Mouse (Mus musculus): ENCODE data around the gene Atf6. TPM values are rescaled to one million over a fixed set of nuclear protein-coding genes. Genes with fewer than 3 reads are reported as not detected.

Atf6 gene
- total RNA-seq (2021): 10 to 100 TPM; 48.7 to 50.9 TPM

DNA sequence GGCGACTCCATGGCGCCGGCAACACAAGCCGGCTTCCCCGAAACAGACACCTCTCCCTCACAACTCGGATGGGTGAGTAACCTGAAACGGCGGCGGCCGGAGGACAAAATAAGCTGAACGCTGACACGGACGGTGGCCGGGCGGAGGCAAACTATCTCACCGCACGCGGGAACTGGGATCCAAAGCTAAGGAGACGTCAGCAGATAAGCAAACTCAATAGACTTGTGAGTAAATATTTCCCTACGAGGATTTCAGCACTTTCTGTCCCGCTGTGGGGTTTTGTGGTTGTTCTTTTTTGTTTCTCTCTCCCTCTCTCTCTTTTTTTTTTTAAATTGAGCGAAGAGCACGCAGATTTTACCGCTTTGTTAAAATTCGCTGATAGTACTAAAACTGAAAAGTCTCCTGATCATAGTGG is at the start of gene Atf6:
TSS of gene Atf6 (minus strand) at position 81 of the 415 bp plus-strand sequence.
- DNase-seq: peak; percentile 95 to 96

DNA sequence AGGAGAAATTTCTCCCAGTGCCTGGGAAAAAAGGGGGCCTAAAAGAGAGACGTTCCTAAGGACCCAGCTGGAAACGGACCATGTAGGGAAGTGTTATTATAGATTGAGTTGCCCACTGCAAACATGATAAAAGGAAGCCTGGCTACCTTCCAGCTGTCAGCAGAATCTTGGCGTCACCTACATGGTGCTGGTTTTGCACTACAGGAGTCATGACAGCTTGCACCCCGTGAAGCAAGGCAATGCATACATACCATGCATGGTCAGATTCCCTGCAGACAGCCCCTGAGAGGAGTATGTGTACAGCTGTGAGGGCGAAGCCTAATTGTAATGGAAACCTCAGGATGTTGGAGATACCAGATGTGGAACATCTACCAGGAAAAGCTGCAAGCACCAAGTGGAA is 48.1 kb upstream of the Atf6 start:
- no peak for DNase-seq

DNA sequence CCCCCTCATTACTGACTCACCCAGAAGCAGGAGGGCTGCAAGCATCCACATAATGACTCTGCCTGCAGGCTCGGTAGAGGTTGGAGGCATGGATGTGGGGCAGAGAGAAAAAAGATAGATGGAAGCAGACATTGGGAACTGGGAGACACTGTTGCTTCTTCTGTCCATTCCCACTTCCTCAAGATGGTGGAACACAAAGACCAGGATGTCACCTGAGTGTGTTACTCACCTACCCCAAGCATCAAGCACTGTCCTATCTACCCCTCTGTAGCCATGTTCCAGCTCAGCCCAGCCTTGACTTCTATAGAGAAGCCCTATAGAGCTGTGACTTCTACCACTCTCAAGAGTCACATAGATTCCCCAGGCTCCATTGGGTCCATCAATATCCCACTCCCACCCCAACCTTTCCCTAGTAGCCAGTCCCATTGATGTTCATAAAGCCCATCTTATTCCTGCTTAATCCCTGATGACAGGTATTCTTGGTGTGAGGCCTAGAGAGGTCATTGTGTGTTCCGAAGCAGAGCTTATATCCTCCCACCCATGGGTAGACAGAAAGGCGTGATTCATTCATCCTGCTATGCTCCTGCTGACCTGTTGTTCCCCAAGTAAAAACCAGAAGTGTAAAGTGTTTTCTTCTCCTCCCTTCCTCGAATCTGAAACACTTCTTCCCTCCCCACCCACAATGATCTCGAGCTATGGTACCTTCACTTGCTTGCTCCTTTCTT is 45.5 kb upstream of the Atf6 start, which contains the start of gene Fcrlb:
TSS of gene Fcrlb (minus strand) at position 51 of the 725 bp plus-strand sequence.
- DNase-seq: no peak

DNA sequence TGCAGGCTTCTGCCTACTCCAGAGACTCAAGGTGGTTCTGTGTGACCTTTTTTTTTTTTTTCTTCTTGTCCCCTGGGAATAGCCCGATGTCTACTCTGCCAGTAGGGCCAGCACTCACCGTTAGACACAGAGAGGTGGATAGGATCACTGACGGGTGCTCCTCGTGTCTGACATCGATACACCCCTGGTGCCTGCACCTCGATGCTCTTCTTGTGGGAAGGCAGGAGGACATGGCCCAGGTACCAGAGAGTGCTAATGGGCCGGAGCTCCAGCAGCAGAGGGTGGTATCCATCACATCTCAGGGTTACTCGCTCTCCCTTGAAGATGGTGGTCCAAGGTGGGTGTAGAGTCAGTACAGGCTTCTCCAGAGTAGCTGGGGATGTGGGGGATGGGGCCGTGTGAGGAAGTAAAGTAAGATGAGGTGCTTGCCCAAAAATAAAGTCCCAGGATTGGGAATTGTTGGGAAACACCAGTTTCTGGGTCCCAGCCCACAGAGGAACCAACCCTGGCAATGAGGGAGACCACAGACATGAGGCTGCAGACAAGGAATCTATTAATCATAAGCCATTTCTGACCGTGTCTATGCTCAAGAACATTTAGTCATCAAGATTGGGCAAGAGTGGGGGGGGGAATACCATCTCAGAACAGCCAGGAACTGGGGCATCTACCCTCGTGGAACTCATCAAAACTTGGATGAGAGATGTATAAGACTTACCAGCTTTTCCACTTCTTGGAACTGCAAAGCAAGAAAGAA is 44.5 kb upstream of the Atf6 start:
- no peak for DNase-seq

DNA sequence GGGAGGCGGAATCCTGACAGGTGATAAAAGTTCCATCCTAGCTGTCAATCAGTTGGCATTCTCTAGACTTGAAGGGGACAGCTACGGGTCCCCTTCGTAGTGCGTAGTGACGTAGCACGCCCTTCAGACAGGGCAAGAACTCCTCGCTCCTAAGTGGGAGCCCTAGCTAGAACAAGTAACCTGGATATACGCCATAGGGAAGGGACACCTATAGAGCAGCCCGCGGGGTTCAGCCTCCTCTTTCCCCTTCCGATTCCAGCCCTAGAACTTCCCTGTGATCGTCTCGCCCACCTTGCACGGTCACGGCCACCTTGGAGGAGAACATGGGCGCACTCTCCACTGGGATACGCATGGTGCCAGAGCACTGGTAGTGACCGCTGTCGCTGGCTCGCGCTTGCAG is 40.8 kb upstream of the Atf6 start:
- DNase-seq: no peak

DNA sequence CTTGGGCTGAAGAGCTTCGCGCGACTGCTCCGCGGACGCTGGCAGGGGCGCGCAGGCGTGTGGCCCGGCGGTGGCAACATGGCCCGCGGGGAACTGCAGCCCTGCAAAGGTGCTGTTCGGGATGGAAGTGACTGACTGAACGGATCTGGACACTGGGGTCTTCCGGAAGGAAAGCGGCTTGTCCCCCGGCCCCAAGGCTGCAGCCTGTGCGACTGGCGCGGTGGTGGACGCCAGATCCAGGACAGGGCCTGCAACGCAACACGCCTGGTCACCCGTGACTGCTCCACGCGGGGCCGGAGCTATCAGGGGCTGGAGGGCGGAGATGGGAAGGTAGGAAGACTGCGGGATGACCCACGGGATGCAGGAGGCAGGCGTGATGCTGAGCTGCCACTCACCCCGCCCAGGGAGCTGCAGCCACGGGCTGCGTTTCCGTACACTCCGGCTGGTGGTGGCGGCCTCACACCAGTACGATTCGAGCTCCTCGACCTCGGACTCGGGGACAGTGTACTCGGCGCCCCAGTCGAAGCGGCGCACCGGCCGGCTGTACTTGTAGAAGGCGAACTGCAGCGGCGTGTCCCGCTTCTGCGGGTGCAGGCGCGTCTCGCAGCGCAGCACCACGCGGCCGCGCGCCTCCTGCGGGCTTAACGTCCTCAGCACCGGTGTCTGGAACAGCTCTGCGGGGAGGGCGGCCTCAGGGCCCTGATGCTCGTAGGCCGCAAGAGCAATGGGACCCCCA is 40.1 kb upstream of the Atf6 start:
- DNase-seq: peak; percentile 21 to 26

DNA sequence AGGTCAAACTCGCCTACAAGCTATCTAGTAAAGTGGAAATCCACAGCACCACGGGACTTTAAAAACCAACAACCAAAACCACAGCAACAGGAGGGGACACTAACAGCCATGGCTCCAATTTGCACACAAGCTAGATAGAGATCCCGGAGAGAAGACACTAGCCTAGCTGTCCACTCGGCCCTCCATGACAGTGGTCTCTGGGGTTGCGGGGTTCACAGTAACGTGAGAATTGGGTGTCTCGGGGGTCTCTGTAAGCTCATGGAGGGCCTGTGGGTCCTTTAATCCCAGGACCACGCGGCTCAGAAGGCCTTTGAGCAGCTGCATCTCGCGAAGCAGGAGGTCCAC is 39.5 kb upstream of the Atf6 start:
- no peak for DNase-seq

DNA sequence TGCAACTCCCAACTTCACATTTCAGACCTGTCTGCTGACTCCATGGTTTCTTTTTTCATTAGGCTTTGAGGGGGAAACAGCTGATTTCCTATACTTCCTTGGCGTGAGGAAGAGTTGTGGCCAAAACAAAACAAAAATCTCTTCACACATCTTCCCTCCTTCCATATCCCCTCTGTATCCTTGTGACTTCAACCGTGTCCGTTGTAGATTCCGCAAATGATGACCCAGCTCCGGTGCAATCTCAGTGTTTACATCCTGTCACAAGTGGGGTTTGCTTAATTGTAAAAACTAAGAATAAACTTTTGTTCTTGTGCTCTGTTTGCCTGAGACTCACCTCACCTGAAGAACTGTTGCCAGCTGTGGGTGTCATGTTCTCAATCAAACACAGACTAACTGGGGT is 35.9 kb upstream of the Atf6 start:
- no peak for DNase-seq

DNA sequence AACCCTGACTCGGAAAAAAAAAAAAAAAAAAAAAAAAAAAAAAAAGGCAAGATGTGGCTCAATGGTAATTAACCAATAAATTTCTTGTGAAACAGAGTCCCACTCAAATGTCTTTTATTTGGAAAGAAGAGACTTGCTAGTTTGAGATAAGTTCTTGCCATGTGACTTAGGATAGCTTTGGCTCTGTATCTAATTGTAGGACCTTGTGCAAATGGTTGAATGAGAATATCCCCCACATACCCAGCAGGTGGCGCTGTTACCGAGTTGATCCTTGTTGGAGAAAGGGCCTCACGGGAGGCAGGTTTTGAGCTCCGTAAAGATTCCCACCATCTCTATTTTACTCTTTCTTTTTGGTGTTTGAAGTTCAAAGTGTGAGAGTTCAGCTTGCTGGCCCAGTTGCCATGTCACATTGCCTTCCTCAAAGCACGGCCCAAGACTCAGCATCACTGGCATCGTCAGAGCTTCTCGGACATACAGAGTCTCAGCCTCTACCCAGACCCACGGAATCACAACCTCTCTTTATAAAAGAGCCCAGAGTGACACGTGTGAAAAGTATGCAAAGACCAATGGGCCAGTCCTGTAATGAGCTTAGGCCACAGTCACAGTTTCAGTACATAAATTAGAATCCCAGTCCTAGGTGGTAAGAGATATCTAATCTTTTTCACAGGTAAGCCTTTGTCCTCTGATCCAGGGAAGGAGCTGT is 34.1 kb upstream of the Atf6 start:
- DNase-seq: peak; percentile 75 to 83

DNA sequence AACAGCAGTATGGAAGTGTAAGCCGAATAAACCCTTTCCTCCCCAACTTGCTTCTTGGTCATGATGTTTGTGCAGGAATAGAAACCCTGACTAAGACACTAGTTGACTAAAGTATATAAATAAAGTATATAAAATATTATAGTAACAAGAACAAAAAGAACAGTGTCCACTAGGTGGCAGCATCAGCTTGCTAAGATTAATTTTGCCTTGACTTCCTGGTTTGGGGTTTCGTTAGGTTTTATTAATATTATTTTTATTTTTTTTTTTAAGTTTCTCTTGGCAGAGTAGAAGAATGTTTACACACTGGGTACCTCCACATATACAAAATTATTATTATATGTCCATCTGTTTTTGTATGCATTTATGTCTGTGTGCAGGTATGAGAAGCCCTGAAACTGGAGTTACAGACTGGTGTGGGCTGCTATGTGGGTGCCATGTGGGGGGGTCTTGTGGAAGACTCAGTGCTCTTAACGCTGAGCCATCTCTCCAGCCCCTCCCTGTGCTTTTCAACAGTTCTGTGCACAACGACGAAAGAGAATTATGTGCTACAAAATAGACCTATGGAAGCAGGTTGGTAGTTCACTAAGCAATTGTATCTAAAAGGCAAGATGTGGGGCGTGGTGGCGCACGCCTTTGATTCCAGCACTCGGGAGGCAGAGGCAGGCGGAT is 33.4 kb upstream of the Atf6 start:
- DNase-seq: no peak

DNA sequence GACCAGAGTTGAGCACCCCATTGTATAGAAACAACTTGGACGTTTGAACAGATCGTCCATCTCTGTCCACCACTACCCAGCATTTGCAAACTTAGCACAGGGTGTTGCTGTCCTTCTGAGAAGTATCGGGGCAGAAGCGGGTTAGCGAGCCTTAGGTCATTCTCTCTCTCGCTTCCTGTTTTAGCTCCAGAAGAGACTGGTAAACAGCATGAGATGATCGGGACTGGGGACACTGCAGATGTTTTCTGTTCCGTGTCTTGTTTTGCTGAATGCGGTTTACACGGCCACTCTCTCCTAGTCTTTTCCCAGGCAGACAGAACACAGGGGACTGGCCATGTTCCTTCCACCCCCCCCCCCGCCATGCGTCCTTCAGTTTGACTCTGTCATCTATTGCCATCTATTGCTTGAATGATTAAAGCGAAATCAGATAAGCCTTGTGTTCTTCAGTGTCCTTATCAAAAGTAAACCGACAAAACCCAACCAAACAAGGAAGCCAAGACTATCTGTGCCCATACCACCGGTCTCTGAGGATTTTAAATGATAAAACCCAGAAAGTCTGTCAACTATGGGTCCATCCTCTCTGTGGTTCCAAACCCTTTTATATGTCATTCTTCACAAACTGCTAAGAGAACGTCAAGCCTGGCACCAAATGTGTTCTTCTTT is 31.0 kb upstream of the Atf6 start:
- DNase-seq: no peak

DNA sequence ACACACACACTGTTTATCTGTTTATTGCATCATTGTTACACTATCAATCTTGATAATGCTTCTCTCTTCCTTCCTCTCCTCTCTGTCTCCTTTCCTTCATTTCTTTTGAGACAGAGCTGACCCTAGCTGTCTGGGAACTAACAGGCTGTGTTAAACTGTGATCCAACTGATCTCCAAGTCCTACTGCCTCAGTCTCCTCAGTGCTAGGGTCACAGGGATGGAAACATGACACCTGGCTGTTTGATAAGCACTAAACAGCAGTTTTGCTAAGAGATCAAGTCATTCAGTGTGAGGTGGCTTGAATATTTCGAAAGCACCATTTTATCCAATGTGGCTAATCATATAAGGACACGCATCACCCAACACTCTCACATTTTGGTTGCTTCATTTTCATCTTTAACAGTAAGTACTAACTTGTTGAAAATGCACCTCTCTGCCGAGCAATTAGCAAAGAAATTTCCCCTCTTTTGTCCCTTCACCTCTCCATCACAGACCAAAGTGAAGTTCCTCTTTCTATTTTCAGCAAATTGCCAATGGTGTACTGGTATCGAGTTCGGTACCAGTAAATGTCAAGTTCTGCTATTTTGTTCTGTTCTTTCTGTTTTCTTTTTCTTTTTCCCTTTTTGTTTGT is 29.2 kb upstream of the Atf6 start:
- DNase-seq: no peak

DNA sequence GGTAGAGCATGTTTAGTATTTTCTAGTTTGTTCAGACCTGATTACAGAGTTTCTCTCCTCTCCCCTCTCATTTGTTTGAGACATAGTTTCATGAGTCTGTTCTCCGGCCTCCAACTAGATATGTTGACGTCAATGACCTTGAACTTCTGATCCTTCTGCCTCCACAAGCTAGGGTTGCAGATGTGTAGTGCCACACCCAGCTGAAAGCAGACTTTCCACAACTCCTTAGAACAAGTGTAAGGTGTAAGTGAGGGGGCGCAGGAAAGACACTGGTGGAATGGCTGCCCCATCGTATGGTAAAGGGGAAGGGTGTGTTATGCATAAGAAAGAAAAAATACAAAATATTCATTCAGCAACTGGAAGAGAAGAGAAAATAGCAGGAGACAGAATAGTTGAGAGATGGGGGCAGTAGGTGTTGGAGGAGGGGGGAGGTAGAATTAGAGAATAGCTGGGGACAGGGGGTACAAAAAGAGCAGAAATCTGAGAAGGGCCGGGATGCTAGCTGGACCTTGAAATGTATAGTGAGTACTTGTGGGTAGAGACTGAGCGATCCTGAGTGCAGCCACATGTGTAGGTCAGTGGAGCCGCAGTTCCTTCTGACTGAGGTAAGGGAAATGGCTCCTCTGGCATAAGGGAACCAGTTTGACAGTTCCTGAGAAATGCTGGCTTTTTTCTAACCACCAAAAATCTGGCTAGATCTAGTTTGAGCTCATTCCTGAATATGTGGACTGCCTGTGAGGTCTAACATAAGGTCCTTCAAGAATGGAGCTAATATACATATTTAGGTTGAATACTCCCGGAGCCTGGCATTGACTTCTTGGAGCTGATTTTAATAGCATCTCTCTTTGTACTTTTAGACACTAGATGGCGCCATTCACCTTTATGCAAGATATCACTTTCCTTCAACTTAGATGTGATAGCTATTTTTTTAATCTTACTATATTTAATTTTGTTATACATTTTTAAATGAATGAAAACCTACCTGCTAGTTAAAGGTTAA is 27.3 kb upstream of the Atf6 start:
- DNase-seq: no peak

DNA sequence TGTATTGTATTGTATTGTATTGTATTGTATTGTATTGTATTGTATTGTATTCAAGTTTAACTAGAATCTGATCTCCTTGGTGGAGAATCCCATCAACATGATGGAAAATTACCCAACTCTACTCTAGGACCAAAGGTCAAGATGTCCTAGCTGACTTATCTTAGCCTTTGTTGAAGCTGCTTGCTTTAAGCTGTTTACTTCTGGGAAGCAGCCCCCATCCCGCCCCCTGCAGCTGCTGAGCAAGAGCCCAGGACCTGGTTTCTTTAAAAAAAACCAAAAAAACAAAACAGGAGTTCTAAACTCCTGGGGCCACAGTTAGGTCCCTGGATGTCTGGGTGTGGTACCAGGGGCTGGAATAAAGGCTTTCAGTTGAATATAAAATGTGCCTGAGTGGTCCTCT is 24.7 kb upstream of the Atf6 start:
- no peak for DNase-seq

DNA sequence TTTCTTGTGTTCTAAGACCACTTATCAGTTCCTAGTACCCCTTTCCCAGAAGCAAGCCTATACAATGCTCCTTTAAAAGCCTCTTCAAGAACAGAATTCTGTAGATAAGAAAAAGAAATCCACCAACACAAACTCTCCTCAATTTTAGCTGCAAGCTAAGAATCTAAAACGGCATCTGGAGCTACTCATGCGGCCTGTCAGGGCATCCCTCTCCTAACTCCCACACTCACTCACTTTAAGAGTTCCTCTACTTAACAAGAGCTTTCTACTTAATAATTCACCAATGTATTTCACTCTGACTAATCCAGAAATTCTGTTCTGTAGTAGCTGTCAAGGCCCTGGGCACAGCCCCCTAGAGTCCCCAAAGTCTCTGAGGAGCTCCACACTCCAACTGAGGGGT is 24.1 kb upstream of the Atf6 start:
- DNase-seq: no peak

DNA sequence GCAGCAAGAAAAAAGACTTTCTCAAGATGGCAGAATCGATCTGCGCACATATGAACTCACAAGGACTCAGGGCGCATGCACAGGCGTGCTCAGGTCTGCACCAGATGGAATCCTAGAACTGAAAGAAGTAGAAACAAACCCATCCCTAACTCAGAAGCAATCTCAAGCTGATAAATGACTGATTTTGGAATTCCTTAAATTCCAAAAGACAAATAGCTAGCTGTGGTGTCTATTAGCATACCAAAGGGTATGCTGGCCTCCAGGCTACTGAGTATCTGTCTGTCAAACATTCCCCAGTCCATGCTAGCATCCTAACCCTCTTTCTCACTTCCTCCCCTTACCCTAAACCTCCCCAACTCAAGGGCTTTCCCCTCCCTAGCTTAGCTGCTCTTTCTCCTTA is 21.7 kb upstream of the Atf6 start:
- DNase-seq: no peak

DNA sequence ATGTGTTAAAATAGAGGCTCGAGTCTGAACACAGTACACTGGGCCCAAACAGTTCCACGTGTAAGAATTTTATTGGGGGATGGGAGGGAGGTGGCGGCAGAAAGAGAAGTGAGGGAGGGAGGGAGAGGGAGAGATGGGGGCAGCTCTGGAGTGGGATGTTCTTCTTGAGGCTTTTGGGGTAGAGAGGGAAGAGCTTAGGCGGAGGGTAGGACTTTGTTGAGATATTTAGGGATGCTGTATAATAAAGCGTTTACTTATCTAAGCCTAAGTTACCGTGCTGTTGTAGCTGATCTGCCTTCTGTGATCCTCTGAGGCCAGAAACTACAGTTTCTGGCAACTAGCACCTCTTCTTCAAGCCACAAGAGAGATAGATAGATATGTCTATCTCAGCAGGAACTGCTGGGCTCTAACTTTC is 18.5 kb upstream of the Atf6 start:
- DNase-seq: no peak

DNA sequence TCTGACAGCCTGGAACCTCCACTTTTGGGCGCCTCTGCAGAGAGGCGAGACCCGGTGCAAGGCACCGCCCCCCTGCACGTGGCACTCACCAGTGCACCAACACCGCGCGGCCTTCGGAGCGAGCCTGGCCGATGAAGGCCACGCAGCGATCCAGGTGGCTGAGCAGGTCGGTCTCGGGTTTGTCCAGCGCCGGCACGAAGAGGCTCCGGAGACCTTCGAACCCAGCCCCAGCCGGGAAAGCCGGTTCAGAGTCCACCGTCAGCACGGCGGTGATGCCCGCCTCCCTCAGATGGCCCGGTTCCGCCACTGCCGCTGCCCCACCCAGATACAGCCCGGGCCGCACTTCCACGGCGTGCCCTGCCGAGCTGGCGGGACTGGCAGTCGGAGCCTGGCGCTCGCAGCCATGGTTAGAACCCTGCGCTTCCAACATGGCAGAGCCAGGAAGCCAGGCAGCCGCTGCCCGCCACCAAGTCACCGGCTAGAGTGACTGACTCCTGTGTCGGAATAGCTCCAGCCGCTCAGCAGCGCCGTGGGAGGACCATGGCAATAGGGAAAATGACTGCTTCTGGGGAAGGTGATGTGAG is 17.5 kb upstream of the Atf6 start, which contains the start of the genes Gm26620 and Dusp12:
TSS of gene Gm26620 (plus strand) at position 88 of the 584 bp plus-strand sequence.
TSS of gene Dusp12 (minus strand) at position 563 of the 584 bp plus-strand sequence.
- peak; percentile 86 to 88 for DNase-seq

DNA sequence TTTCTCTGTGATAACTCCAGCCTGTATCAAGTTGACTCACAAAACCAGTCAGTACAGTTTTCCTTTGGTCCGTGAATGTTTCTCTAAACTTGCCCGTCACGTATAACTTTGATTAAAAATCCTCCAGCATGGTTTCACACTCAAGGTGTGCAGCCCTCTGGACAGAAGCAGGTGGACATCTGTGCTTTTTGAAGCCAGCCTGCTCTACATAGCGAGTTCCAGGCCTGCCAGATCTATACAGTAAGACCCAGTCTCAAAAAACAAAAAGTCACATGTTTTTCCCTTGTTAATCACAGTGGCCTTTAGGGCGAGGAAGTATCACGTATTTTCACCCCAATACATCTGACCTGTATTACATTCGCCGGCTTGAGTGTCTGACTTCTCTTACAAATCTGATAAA is 16.8 kb upstream of the Atf6 start:
- no peak for DNase-seq

All from layer of hippocampus, postnatal 36 days (tissue).